Mouse (Mus musculus): Measurements from ENCODE around the gene Sprr2a2. TPM values are rescaled to one million over a fixed set of nuclear protein-coding genes. Genes with fewer than 3 reads are reported as not detected.
"Not testable (repeated sequence)": the region's sequence is repeated elsewhere in the genome, so short reads cannot be mapped to it uniquely, and the experiment has no call there.

Gene Sprr2a2
- not detected for total RNA-seq (2021)
- long read RNA-seq, experiment 1 = 0 reads
- long read RNA-seq, experiment 2 = 0 reads

- DNase-seq (ENCODE audit: low spot score) = not testable (repeated sequence)
Observed at GRCm38 (mm10) chr3:92215569-92215968, at the start of gene Sprr2a2, which contains the start of gene Sprr2a1. Gene Sprr2a2 (plus strand): TSS chr3:92215920. Gene Sprr2a1 (plus strand): TSS chr3:92215799.

GRCm38 (mm10) chr3:92169847-92170246, 45.9 kb upstream of the Sprr2a2 start:
- no peak for DNase-seq (ENCODE audit: low spot score)

- DNase-seq (ENCODE audit: low spot score) = no peak
Observed at GRCm38 (mm10) chr3:92176880-92177279, 38.8 kb upstream of the Sprr2a2 start.

- DNase-seq (ENCODE audit: low spot score) = no peak
Observed at GRCm38 (mm10) chr3:92195512-92196200, 20.1 kb upstream of the Sprr2a2 start.

- DNase-seq (ENCODE audit: low spot score) = not testable (repeated sequence)
Observed at GRCm38 (mm10) chr3:92211133-92211925, 4.4 kb upstream of the Sprr2a2 start.

- not testable (repeated sequence) for DNase-seq (ENCODE audit: low spot score)
Observed at GRCm38 (mm10) chr3:92212059-92212458, 3.7 kb upstream of the Sprr2a2 start.

- DNase-seq (ENCODE audit: low spot score) = not testable (repeated sequence)
Observed at GRCm38 (mm10) chr3:92213651-92214050, 2.1 kb upstream of the Sprr2a2 start.

- not testable (repeated sequence) for DNase-seq (ENCODE audit: low spot score)
Observed at GRCm38 (mm10) chr3:92219031-92219430, 3.3 kb downstream of the Sprr2a2 start.

GRCm38 (mm10) chr3:92223708-92224107, 8.0 kb downstream of the Sprr2a2 start:
- DNase-seq (ENCODE audit: low spot score) = not testable (repeated sequence)

- not testable (repeated sequence) for DNase-seq (ENCODE audit: low spot score)
Observed at GRCm38 (mm10) chr3:92227410-92227809, 11.7 kb downstream of the Sprr2a2 start.

GRCm38 (mm10) chr3:92236463-92237189, 20.9 kb downstream of the Sprr2a2 start:
- DNase-seq (ENCODE audit: low spot score) = not testable (repeated sequence)

GRCm38 (mm10) chr3:92238736-92239135, 23.0 kb downstream of the Sprr2a2 start:
- not testable (repeated sequence) for DNase-seq (ENCODE audit: low spot score)

GRCm38 (mm10) chr3:92239197-92239596, 23.5 kb downstream of the Sprr2a2 start:
- DNase-seq (ENCODE audit: low spot score) = not testable (repeated sequence)

GRCm38 (mm10) chr3:92244833-92245232, 29.1 kb downstream of the Sprr2a2 start:
- not testable (repeated sequence) for DNase-seq (ENCODE audit: low spot score)

- not testable (repeated sequence) for DNase-seq (ENCODE audit: low spot score)
Observed at GRCm38 (mm10) chr3:92246245-92246644, 30.5 kb downstream of the Sprr2a2 start.

- not testable (repeated sequence) for DNase-seq (ENCODE audit: low spot score)
Observed at GRCm38 (mm10) chr3:92248494-92248893, 32.8 kb downstream of the Sprr2a2 start.

GRCm38 (mm10) chr3:92250450-92250849, 34.7 kb downstream of the Sprr2a2 start:
- not testable (repeated sequence) for DNase-seq (ENCODE audit: low spot score)

GRCm38 (mm10) chr3:92253860-92254259, 38.1 kb downstream of the Sprr2a2 start:
- DNase-seq (ENCODE audit: low spot score) = not testable (repeated sequence)

GRCm38 (mm10) chr3:92258526-92258925, 42.8 kb downstream of the Sprr2a2 start:
- not testable (repeated sequence) for DNase-seq (ENCODE audit: low spot score)

- not testable (repeated sequence) for DNase-seq (ENCODE audit: low spot score)
Observed at GRCm38 (mm10) chr3:92263462-92263861, 47.7 kb downstream of the Sprr2a2 start.

- not testable (repeated sequence) for DNase-seq (ENCODE audit: low spot score)
Observed at GRCm38 (mm10) chr3:92271414-92271985, 55.8 kb downstream of the Sprr2a2 start.
